Mouse (Mus musculus): Measurements from ENCODE around the gene Mtfr1l. TPM values are rescaled to one million over a fixed set of nuclear protein-coding genes. Genes with fewer than 3 reads are reported as not detected.

Gene Mtfr1l
- polyA plus RNA-seq, 1 experiment from 2014 or later, result 119 TPM

DNA sequence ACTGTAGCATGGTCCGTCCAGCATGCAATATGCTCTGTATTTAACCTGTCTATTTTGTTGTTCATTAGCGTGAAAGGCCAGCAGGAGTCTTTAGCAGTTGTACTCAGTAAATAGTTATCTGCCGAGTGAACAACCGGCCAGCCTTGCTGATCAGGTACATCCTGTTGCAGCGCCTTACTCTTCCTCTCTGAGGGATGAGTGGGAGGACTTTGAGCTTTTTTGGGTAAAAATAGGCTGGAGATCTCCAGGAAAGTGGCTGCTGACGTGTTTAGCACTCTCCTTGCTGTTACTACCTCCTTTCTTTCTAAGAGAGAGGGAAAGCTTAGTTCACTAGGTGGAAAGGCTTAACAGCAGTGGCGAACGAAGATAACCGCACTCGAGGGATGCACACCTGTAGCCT is 17.5 kb downstream of the Mtfr1l start:
- Histone ChIP-seq H3K4me1 (ENCODE audit: control insufficient read depth, insufficient read depth, low read length) (peaks cover 1% of the 10 kb centered on the region; the same call in 1 of the 2 replicates), H3K27ac (ENCODE audit: low read length) (no peak overlapping the region), H3K4me2 (replicated peaks; ENCODE audit: low read depth, low read length) (no peak overlapping the region), H3K27me3 (ENCODE audit: control insufficient read depth, insufficient read depth, low read length) (no peaks in the 10 kb centered on the region), H3K9me3 (ENCODE audit: control insufficient read depth, low read depth, low read length) (no peaks in the 10 kb centered on the region), H3K36me3 (ENCODE audit: control insufficient read depth, insufficient read depth, low read length) (0 out of 2 replicates have a peak, but pooled peaks cover 3% of the 10 kb centered on the region), H3K9ac (replicated peaks; ENCODE audit: low read depth, low read length) (no peak overlapping the region), H3K4me3 (ENCODE audit: low read depth, low read length) (no peak overlapping the region)
- 88% methylated on average over 10 of the region's 10 CpGs for WGBS
- no peak for ATAC-seq (ENCODE audit: insufficient number of reproducible peaks, insufficient read depth, low FRiP score, low read depth)

DNA sequence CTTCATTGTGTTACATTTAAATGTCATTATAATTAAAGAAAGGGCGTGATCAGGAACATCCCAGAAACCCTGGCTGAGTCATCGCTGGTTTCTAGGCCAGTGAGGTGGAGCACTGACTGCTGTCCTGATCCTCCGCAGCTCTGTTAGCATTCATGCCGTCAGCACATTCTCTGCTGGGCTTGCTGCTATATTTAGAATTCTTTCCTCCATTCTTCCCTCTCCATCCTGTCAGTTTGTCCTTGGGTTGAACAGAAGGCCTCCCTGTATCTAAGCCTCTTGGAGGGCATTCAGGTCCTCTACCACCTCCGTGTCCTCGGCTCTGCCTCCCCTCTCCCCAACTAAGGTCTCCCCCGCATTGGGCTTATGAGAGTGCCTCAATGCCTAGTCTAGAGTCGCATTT is 18.2 kb downstream of the Mtfr1l start:
- 63% methylated on average over 8 of the region's 8 CpGs for WGBS
- Histone ChIP-seq H3K4me1 (ENCODE audit: control insufficient read depth, insufficient read depth, low read length) (peaks cover 6% of the 10 kb centered on the region; the same call in 1 of the 2 replicates), H3K4me2 (replicated peaks; ENCODE audit: low read depth, low read length) (no peak overlapping the region), H3K9me3 (ENCODE audit: control insufficient read depth, low read depth, low read length) (no peaks in the 10 kb centered on the region), H3K27me3 (ENCODE audit: control insufficient read depth, insufficient read depth, low read length) (no peaks in the 10 kb centered on the region), H3K9ac (replicated peaks; ENCODE audit: low read depth, low read length) (no peak overlapping the region), H3K4me3 (ENCODE audit: low read depth, low read length) (no peak overlapping the region), H3K36me3 (ENCODE audit: control insufficient read depth, insufficient read depth, low read length) (no peaks in the 10 kb centered on the region), H3K27ac (ENCODE audit: low read length) (0 out of 2 replicates have a peak overlapping the region, but pooled peaks have one; percentile 29)
- ATAC-seq (ENCODE audit: insufficient number of reproducible peaks, insufficient read depth, low FRiP score, low read depth), result no peak

DNA sequence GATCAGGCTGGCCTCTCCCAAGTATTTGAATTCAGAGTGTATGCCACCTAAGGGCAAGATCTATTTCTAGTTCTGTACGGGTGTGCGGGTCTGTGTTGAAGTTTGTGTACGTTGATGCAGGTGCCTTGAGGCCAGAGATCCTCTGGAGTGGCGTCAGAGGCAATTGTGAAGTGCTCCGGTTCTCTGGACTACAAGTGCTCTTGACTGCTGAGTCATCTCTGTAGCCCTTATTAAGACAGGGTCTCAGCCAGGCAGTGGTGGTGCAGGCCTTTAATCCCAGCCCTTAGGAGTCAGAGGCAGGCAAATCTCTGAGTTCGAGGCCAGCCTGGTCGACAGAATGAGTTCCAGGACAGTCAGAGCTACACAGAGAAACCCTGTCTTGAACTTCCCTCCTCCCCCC is 19.6 kb downstream of the Mtfr1l start:
- no peak overlapping the region for H3K4me3 ChIP-seq (ENCODE audit: low read depth, low read length)
- no peak overlapping the region for H3K4me2 ChIP-seq (replicated peaks; ENCODE audit: low read depth, low read length)
- 80% methylated on average over 7 of the region's 7 CpGs for WGBS
- H3K27ac ChIP-seq (ENCODE audit: low read length), result no peak overlapping the region
- no peaks in the 10 kb centered on the region for H3K36me3 ChIP-seq (ENCODE audit: control insufficient read depth, insufficient read depth, low read length)
- H3K9me3 ChIP-seq (ENCODE audit: control insufficient read depth, low read depth, low read length), result no peaks in the 10 kb centered on the region
- no peak overlapping the region for H3K9ac ChIP-seq (replicated peaks; ENCODE audit: low read depth, low read length)
- ATAC-seq (ENCODE audit: insufficient number of reproducible peaks, insufficient read depth, low FRiP score, low read depth), result no peak
- peaks cover 6% of the 10 kb centered on the region; the same call in 1 of the 2 replicates for H3K4me1 ChIP-seq (ENCODE audit: control insufficient read depth, insufficient read depth, low read length)
- no peaks in the 10 kb centered on the region for H3K27me3 ChIP-seq (ENCODE audit: control insufficient read depth, insufficient read depth, low read length)

DNA sequence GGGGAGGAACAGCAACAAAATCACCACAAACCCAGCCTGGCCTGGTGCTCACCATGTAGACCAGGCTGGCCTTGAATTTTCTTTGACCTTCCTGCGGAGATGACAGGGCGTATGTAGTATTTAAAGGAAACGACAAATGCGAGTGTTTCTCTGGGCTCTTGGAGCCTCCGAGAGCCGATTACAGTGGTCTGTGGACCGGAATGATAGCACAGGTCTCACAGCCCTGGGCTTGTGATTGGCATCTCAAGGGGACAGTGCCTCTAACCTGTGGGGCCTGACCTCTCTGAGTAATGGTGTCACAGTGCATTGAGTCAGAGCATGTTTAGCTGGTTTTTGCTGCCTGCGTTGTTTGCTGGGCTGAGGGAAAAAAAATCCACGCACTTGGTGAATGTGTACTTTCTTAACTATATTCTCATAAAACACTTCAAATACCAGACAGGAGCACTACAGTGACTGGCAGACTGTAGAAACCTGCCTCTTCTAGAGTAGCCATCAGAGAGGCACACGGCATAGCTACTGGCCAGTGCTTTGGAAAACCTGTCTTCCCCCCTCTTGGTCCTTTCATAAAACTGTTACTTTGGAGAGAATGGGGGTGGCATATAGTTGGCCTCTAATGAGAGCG is 20.8 kb downstream of the Mtfr1l start:
- Histone ChIP-seq H3K4me2 (replicated peaks; ENCODE audit: low read depth, low read length) (no peak overlapping the region), H3K36me3 (ENCODE audit: control insufficient read depth, insufficient read depth, low read length) (no peaks in the 10 kb centered on the region), H3K9me3 (ENCODE audit: control insufficient read depth, low read depth, low read length) (no peaks in the 10 kb centered on the region), H3K4me3 (ENCODE audit: low read depth, low read length) (no peak overlapping the region), H3K27ac (ENCODE audit: low read length) (no peak overlapping the region), H3K4me1 (ENCODE audit: control insufficient read depth, insufficient read depth, low read length) (peaks cover 6% of the 10 kb centered on the region; the same call in 1 of the 2 replicates), H3K9ac (replicated peaks; ENCODE audit: low read depth, low read length) (no peak overlapping the region), H3K27me3 (ENCODE audit: control insufficient read depth, insufficient read depth, low read length) (no peaks in the 10 kb centered on the region)
- WGBS, result 85% methylated on average over 11 of the region's 11 CpGs
- no peak for ATAC-seq (ENCODE audit: insufficient number of reproducible peaks, insufficient read depth, low FRiP score, low read depth)

DNA sequence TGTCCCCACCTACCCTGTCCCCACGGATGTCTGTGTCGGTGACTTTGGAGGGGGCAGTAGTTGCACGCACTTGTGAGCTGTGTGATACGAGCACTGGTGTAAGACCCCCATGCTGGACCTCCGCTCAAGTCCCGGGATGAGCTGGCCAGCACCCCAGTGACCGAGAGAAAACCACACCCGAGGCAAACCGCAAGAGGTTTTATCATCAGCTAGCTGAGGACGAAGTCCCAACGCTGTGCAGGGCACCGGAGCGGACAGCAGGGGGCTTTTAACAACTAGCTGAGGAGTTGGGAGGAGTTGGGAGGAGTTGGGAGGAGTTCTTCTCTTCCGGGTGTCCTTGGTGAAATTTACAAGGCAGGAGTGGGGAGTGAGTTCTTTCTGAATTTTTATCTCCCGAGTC is 22.4 kb downstream of the Mtfr1l start:
- no peak for ATAC-seq (ENCODE audit: insufficient number of reproducible peaks, insufficient read depth, low FRiP score, low read depth)

DNA sequence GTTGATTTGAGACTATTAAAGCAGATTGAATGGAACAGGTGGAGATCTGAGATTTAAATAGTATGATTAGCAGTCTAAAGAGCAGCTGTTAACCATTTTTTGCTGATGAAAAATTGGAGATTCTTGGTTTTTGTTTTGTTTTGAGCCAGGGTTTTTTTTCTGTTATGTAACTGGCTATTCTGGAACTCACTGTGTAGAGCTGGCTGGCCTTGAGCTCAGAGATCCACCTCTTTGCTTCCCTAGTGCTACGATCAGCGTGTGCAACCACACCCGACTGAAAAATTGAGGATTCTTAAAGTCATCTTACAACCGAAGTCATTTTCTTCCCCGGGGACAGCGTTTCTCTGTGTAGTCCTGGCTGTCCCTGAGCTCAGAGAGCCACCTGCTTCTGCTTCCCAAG is 23.5 kb downstream of the Mtfr1l start:
- Histone ChIP-seq H3K27me3 (ENCODE audit: control insufficient read depth, insufficient read depth, low read length) (no peaks in the 10 kb centered on the region), H3K4me1 (ENCODE audit: control insufficient read depth, insufficient read depth, low read length) (peaks cover 6% of the 10 kb centered on the region; the same call in 1 of the 2 replicates), H3K9me3 (ENCODE audit: control insufficient read depth, low read depth, low read length) (no peaks in the 10 kb centered on the region), H3K27ac (ENCODE audit: low read length) (no peak overlapping the region), H3K9ac (replicated peaks; ENCODE audit: low read depth, low read length) (peak overlapping the region; percentile 38; the same call in 1 of the 2 replicates), H3K36me3 (ENCODE audit: control insufficient read depth, insufficient read depth, low read length) (no peaks in the 10 kb centered on the region), H3K4me2 (replicated peaks; ENCODE audit: low read depth, low read length) (peak overlapping the region; percentile 85), H3K4me3 (ENCODE audit: low read depth, low read length) (peak overlapping the region; percentile 60)
- 72% methylated on average over 6 of the region's 6 CpGs for WGBS
- ATAC-seq (ENCODE audit: insufficient number of reproducible peaks, insufficient read depth, low FRiP score, low read depth), result no peak

More for the DNA sequence above, 22.4 kb downstream of the Mtfr1l start:
- Histone ChIP-seq H3K9me3 (ENCODE audit: control insufficient read depth, low read depth, low read length) (no peaks in the 10 kb centered on the region), H3K4me3 (ENCODE audit: low read depth, low read length) (peak overlapping the region; percentile 12; the same call in 1 of the 2 replicates), H3K4me2 (replicated peaks; ENCODE audit: low read depth, low read length) (peak overlapping the region; percentile 35), H3K4me1 (ENCODE audit: control insufficient read depth, insufficient read depth, low read length) (peaks cover 6% of the 10 kb centered on the region; the same call in 1 of the 2 replicates), H3K9ac (replicated peaks; ENCODE audit: low read depth, low read length) (0 out of 2 replicates have a peak overlapping the region, but pooled peaks have one; percentile 14), H3K36me3 (ENCODE audit: control insufficient read depth, insufficient read depth, low read length) (no peaks in the 10 kb centered on the region), H3K27me3 (ENCODE audit: control insufficient read depth, insufficient read depth, low read length) (no peaks in the 10 kb centered on the region), H3K27ac (ENCODE audit: low read length) (no peak overlapping the region)
- 15% methylated on average over 15 of the region's 15 CpGs for WGBS

DNA sequence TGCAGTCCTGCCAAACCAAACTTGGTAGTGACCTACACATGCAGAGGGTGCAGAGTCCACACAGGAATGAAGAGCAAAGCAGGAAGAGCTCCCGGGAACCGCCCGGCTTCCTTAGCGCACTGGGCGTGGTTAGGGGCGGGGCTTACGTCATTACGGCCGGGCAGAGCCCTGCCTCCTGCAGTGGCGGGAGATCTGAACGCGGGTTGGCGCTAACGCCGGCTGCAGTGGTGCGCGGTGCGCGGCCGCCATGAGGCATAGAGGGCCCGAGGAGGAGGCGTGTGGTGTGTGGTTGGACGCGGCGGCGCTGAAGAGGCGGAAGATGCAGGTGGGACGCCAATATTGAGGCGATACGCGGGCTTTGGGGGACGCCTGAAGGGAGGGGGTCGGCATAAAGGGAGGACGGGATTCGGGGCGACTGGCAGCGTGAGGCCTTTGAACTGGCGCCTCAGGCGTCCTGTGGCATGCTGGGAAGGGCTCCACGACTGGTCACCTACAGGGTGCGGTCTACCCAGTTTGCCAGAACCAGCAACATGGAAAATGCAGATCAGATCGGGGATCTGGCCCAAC is 24.3 kb downstream of the Mtfr1l start, which contains the start of gene Aunip:
Aunip (plus strand) TSS at position 155 of the 567 bp plus-strand sequence.
- Histone ChIP-seq H3K4me1 (ENCODE audit: control insufficient read depth, insufficient read depth, low read length) (peaks cover 6% of the 10 kb centered on the region; the same call in 1 of the 2 replicates), H3K9ac (replicated peaks; ENCODE audit: low read depth, low read length) (peak within 1 kb of the TSS; percentile 38; the same call in 1 of the 2 replicates), H3K4me2 (replicated peaks; ENCODE audit: low read depth, low read length) (peak within 1 kb of the TSS; percentile 85), H3K4me3 (ENCODE audit: low read depth, low read length) (peak within 1 kb of the TSS; percentile 60), H3K27me3 (ENCODE audit: control insufficient read depth, insufficient read depth, low read length) (no peaks in the 10 kb centered on the region), H3K27ac (ENCODE audit: low read length) (no peak within 1 kb of the TSS), H3K9me3 (ENCODE audit: control insufficient read depth, low read depth, low read length) (no peaks in the 10 kb centered on the region), H3K36me3 (ENCODE audit: control insufficient read depth, insufficient read depth, low read length) (no peaks in the 10 kb centered on the region)
- WGBS, result 1% methylated on average over 42 of the region's 42 CpGs
- ATAC-seq (ENCODE audit: insufficient number of reproducible peaks, insufficient read depth, low FRiP score, low read depth), result peak; percentile 94

DNA sequence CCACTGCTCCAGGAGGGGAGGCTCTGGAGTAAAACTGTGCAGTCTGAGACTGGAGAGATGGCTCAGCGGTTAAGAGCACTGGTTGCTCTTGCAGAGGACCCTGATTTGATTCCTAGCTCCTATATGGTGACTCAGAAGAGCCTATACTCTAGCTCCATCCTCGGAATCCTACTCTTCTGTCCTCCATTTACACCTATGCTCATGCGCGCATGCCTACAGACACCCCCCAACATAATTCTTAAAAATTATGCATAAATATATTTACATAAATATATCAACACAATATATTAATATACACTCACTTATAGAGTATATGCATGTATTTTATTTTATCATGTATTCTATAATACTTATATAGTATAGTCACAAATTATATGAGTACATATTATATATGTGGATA is 24.8 kb downstream of the Mtfr1l start:
- H3K9ac ChIP-seq (replicated peaks; ENCODE audit: low read depth, low read length), result no peak overlapping the region
- H3K4me3 ChIP-seq (ENCODE audit: low read depth, low read length), result no peak overlapping the region
- H3K9me3 ChIP-seq (ENCODE audit: control insufficient read depth, low read depth, low read length), result no peaks in the 10 kb centered on the region
- H3K4me1 ChIP-seq (ENCODE audit: control insufficient read depth, insufficient read depth, low read length), result peaks cover 6% of the 10 kb centered on the region; the same call in 1 of the 2 replicates
- H3K27ac ChIP-seq (ENCODE audit: low read length), result no peak overlapping the region
- H3K4me2 ChIP-seq (replicated peaks; ENCODE audit: low read depth, low read length), result peak overlapping the region; percentile 85; the same call in 1 of the 2 replicates
- 77% methylated on average over 4 of the region's 4 CpGs for WGBS
- H3K36me3 ChIP-seq (ENCODE audit: control insufficient read depth, insufficient read depth, low read length), result no peaks in the 10 kb centered on the region
- no peaks in the 10 kb centered on the region for H3K27me3 ChIP-seq (ENCODE audit: control insufficient read depth, insufficient read depth, low read length)
- ATAC-seq (ENCODE audit: insufficient number of reproducible peaks, insufficient read depth, low FRiP score, low read depth), result peak; percentile 12; the same call in 1 of the 2 replicates

Measured in stomach, embryonic 14.5 days (tissue).